Mouse (Mus musculus): Measurements from ENCODE around the gene Rbm10.

GRCm38 (mm10) chrX:20663444-20663790 is 46.1 kb downstream of the Rbm10 start:
- no peak for TF ChIP-seq BHLHE40 (IDR thresholded peaks at IDR 0.05; ENCODE audit: low read depth, low read length)
- TF ChIP-seq EP300 (IDR thresholded peaks at IDR 0.05; ENCODE audit: low read length): no peak
- no peak for TF ChIP-seq CTCF (conservative IDR thresholded peaks at IDR 0.05 in 1 of 2, IDR thresholded peaks at IDR 0.05 in 1 of 2; ENCODE audit: low read depth in 2 of 2, low read length in 2 of 2)
- 0 out of 2 replicates have a peak, but pooled peaks have one; percentile 52 for TF ChIP-seq MXI1 (IDR thresholded peaks at IDR 0.05; ENCODE audit: low read depth, low read length)
- no peak for TF ChIP-seq NRF1 (IDR thresholded peaks at IDR 0.05; ENCODE audit: low read depth, low read length)
- no peak for TF ChIP-seq E2F4 (IDR thresholded peaks at IDR 0.05; ENCODE audit: insufficient replicate concordance, low read depth, low read length)
- no peak for TF ChIP-seq TBP (conservative IDR thresholded peaks at IDR 0.05; ENCODE audit: low read depth, low read length)
- no peak for TF ChIP-seq TCF12 (IDR thresholded peaks at IDR 0.05; ENCODE audit: low read depth, low read length)
- no peak; the same call in 1 of the 2 replicates for TF ChIP-seq CHD2 (IDR thresholded peaks at IDR 0.05; ENCODE audit: low read length)
- no peak for TF ChIP-seq POLR2A (IDR thresholded peaks at IDR 0.05; ENCODE audit: low read depth, low read length)
- no peak for TF ChIP-seq ELF1 (IDR thresholded peaks at IDR 0.05; ENCODE audit: low read depth, low read length)
- TF ChIP-seq ZNF384 (IDR thresholded peaks at IDR 0.05; ENCODE audit: low read depth, low read length): no peak
- no peak for TF ChIP-seq ZC3H11A (IDR thresholded peaks at IDR 0.05; ENCODE audit: low read depth, low read length)
- no peak for TF ChIP-seq ETS1 (conservative IDR thresholded peaks at IDR 0.05; ENCODE audit: low read depth, low read length)

Data from CH12.LX (cell line).